Mouse (Mus musculus): ENCODE data around the gene C2cd3.
A peak's percentile ranks its signal among the peaks of the same experiment; 100 is the strongest.
"Not testable (repeated sequence)": the region's sequence is repeated elsewhere in the genome, so short reads cannot be mapped to it uniquely, and the experiment has no call there.

Gene C2cd3

DNA sequence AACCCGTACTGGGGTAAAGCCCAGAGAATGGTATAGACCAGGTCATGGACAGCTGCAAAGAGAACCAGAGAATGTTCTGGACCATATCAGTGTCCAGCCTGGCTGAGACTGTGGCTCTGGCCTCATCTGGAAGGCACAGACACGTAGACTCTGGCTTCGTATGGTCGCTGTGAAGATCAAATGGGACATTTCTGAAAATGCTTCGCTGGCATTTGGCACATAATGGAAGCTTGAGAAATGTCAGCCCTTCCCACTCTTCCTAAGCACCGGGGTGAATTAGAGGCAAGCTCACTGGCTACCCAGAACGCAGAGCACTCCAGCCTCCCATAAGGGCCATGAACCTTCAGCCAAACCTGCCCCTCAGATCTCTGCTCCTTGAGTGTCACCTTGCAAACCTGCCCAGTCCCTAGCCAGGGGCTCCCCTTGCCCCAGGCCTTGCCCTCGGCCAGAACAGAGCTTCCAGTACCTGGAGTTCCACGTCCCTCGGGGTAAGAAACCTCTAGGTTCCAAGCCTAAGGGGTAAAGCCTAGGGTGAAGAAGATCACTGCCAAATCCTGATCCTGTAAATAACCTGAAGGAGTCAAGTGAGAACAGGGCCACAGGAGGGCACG, 98.9 kb downstream of the C2cd3 start:
- DNase-seq (ENCODE audit: low spot score in 2 of 2), result no peak

DNA sequence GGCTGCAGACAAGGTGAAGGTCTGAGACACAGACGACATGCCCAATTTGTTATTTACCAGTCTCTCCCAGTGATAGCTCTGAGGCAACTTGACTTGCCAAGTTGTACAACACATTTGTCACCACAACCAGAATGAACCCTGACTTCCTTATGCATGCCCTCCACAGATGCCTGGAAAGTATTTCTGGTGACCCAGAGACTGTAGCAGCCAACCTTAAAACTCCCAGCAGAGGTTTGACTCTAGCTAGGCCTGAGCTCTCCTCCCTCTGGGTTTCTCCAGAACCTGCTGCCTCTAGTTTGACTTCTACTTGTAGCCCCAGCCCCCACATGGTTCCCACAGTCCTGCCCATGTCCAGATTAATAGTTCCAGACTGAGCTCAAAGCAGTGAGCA, 99.4 kb downstream of the C2cd3 start:
- DNase-seq (ENCODE audit: low spot score in 2 of 2), result no peak

DNA sequence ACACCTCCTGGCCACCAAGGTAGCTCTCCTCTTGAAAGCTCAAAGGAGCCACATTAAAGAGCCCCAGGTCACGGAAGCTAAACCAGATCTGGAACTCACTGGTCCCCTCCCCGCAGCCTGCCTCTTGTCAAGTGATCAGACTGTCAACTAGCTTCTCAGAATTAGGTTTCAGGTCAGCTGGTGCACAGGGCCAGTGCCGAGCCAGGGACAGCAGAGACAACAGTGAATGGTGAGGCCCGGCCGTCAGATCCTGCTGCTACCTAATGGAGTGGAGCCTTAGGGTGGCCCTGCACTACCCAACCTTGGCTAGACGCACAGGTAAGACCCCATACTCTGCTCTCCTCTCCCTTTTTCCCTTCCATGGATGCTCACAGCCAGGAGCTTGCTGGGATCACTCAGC, 100.7 kb downstream of the C2cd3 start, which contains the start of gene Ucp3:
Ucp3 (plus strand) TSS at position 214 of the 400 bp plus-strand sequence.
- no peak for DNase-seq (ENCODE audit: low spot score in 2 of 2)

DNA sequence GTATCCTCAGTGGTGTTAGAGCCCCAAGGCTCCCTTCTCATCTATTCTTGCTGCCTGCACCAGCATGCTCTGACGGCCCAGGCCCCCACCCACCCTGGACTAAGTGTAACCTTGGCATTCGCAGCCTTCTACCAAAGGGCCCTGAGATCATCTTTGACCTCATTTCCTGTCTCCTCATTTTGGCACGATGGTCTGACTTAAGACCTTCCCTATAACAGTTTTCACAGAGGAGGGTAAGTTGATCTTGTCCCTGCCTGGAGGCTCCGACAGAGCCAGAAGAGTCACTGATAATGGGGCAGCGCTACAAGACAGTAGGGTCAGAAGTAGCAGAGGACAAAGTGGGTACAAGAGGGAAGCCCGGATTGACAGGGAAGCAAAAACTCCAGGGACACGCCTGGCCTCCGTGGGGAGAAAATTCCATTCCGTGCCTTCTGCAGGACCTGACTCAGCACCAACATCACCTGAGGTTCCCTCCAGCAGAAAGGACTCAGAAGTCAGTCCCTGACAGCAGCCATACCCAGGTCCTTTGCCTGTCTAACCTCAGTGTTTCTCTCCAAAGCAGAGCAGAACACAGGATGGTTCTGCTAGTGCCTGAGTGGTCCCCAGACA, 101.9 kb downstream of the C2cd3 start:
- no peak for DNase-seq (ENCODE audit: low spot score in 2 of 2)

DNA sequence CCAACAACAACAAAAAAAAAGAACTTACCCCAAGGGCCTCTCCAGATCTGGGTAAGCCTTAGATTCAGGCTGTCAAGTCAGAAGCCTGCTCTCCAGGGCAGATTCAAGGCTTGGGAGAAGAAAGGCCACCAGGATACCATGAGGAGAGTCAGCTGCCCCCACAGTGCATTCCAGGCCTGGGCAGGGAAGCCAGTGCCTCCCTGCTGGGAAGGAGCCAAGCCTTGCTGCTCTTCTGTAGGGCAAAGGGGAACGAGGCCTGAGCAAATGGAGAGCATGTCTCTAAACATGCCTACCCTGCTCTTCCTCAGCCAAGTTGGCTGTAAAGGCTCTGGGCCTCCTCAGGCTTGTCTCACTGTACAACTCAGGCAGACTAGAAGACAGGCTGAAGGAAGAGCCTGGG, 102.6 kb downstream of the C2cd3 start:
- no peak for DNase-seq (ENCODE audit: low spot score in 2 of 2)

DNA sequence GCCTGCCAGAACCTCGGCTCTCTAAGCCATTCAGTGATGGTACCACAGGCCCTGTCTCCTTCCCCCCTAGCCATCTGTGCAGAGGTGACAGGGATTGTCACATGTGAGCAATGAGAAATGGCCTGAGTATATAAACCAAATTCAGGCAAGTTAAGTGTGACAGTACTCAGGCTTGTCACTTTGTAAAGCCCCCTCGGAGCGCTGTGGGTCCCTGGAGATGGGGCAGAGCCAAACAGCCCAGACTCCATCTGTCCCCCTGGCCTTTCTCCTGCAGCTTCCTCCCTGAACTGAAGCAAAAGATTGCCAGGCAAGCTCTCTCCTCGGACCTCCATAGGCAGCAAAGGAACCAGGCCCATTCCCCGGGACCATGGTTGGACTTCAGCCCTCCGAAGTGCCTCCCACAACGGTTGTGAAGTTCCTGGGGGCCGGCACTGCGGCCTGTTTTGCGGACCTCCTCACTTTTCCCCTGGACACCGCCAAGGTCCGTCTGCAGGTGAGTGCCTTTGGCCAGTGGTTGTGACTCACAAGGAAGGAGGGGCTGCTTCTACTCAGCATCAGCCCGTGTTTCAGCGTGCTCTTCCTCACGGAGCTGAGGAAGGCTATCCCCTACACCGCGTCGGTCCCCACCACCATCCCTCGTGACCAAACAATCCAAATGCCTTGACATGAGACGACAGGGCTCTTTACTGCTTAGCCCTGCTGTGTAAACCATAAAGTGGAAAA, 107.2 kb downstream of the C2cd3 start:
- DNase-seq (ENCODE audit: low spot score in 2 of 2), result peak in 1 of 2 experiments; percentile 47

DNA sequence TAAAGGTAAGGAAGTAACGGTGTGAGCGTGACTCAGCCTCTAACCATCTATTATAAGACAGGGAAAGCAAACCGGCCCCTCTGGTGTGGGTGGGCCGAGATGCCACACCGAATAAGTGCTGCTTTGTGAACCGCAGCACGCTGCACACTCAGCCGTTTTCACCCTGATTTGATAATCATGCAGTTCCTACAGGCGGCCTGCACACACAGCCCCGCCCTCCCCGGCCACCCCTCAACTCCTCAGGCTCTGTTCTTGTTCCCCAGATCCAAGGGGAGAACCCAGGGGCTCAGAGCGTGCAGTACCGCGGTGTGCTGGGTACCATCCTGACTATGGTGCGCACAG, 107.8 kb downstream of the C2cd3 start:
- DNase-seq (ENCODE audit: low spot score in 2 of 2), result no peak

DNA sequence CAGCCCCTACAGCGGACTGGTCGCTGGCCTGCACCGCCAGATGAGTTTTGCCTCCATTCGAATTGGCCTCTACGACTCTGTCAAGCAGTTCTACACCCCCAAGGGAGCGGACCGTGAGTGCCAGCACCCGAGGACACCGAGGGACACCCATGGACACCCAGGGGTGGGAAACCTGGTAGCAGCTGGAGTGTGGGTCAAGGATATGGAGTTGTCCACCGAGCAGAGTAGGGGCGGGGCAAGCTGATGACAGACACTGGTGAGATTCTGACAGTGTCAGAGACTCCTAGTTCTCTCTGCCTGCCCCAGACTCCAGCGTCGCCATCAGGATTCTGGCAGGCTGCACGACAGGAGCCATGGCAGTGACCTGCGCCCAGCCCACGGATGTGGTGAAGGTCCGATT, 108.1 kb downstream of the C2cd3 start:
- DNase-seq (ENCODE audit: low spot score in 2 of 2), result no peak

DNA sequence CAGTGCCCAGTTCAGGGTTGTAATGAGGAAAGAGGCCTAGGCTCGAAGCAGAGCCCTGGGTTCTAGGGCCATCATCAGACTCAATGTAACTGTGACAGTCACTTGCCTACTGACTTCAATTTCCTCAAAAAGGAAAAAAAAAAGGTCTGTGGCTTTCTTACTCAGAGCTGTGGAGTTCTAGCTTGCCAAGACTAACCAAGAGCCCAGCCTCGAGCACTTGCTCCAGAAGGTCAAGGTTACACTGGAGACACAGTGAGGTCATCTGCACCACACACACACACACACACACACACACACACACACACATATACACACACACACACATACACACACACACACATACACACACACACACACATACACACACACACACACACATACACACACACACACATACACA, 110.0 kb downstream of the C2cd3 start:
- not testable (repeated sequence) for DNase-seq (ENCODE audit: low spot score in 2 of 2)

DNA sequence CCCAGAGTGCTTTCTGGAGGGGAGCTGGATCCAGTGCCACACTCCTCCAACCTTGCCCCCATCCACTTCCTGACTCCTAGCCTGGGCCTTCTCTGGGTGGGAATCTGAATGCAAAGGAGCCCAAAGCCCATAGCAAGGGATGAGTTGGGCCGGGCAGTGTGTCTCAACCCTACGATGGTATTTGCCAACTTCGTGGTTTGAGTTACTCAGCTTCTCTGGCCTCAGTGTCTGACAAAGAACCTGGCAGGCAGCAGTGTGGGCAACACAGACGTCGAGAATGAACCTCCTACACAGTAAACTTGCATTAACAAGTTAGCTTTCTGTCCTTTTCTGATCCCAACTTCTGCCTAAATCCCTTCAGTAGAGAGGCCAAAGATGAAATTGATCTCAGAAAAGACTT, 112.5 kb downstream of the C2cd3 start:
- no peak for DNase-seq (ENCODE audit: low spot score in 2 of 2)

DNA sequence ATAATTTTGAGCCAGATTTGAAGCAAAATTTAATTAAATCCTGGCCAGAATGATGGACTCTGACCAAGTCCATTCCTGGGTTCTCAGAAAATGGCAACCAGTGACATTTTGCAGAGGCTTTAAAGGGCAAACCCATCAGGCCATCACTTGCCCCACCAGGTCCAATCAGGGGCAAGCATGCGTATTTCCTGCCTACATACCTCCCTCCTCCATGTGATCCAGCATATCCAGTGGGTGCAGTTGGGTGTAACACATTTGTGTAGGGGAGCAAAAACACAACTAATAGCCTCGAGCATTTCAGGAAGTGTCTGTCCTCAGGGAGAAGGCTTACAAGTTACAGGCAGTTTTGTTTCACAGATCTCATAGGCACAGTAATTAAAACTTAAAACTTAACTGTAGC, 115.3 kb downstream of the C2cd3 start:
- no peak for DNase-seq (ENCODE audit: low spot score in 2 of 2)

DNA sequence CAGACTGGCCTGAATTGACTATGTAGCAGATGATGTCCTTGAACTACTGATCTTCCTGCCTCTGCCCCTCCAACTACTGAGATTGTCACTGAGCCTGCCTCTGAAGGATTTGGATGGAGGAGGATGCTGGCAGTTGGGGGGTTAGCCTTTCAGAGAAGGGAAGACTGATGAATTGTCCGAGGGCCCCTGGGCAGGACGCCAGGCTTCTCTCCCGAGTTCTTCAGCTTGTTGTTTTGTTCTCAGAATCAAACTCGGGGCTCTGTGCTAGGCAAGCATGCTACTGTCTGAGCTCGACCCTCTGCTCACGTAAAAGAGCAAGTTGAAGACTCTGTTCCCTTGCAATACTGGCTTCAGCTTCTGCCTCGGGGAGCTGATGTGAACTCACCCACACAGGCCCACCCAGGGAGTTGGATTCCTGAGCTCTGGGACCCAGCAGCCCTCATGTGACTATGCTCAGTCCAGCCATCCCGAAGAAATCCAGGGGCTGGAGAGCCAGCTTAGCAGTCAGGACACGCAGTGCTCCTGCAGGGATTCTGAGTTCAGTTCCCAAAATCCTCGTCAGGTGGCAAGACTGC, 116.5 kb downstream of the C2cd3 start:
- peak in 1 of 2 experiments; percentile 47 for DNase-seq (ENCODE audit: low spot score in 2 of 2)

DNA sequence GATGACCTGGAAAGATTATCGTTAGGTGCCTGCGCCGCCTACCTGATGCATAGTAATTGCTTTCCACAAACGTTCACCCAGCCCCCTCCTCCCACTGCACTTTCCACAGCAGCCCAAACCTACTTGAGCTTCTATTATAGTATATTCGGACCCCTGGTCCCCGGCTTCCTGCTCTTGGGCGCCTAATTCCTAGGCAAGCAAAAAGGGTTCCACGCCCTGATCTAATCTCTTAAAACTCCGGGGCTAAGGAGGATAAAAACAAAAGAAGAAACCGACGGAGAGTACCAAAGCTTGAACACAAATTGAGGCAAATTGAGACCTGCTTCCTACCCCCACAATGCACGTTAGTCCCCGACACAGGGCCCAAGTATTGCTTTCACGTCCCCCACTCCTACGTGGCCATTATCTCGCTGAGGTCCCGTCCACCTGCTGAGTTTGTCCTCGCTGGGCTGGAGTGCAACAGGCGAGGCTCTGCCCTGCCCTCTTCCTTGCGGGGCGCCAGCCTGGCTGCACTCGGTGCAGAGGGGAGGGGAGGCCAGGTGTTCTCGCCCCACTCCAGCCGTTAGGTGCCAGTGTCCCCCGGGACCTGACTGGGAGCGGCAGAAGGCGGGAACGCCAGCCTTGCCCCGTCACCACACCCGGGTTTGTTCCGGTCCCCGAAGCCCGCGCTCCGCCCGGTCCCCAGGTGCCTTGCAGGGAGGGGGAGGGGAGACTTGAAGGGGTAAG, 120.5 kb downstream of the C2cd3 start:
- no peak for DNase-seq (ENCODE audit: low spot score in 2 of 2)

DNA sequence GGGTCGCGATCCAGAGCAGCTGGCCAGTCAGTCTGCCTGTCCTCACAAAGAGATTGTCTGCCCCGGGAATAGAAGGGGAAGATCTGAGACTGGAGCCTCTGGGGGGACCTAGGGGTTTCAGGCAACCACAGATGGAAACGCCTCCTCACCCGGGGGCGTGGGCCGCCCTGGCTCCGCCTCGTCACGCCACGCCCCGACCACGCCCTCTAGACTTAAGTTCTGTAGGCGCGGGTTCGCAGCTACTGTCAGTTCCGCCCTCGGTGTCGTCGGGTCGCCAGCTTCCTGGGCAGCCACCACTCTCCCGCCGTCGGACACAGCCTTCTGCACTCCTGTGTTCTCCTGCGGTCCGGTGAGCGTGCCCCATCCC, 121.1 kb downstream of the C2cd3 start, which contains the start of gene Ucp2:
Ucp2 (plus strand) TSS at position 221 of the 367 bp plus-strand sequence.
- peak; percentile 43 to 56 for DNase-seq (ENCODE audit: low spot score in 2 of 2)

DNA sequence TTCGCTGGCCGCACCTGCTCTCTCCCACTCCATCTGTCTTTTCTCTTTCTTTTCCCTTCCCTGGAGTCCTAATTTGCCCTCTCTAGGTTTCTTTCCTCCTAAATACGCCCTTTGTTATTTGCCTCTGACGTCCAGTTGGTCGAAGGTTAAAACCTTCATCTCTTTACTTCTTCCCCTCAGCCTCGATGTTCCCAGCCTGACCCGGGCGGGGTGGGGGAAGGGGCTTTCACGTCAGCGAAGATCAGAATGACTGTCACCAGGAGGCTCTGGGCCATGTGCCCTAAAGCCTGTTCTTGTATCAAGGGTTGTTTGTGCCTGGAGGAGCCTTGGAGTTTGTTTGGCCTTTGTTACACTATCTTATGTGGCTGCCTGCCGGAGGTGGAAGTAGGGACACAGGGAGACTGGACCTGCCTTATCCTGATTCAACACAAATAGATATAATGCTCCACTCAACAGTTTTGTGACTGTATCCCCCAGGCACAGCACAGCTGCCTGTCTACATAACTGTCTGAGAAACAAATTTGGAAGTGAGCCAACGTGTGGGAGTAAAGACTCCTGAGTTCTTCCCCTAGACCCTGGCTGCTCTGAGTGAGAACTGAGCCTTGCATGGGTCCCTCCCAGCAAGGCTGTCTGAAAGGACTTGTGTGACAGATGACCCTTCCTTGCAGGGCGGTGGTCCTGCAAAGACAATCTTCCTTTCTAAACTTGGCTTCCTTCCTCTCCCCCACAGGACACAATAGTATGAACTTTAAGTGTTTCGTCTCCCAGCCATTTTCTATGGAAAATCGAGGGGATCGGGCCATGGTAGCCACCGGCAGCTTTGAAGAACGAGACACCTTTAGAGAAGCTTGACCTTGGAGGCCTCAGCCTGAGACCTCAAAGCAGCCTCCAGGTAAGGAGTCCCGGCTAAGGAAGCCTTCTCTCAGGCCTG, 121.7 kb downstream of the C2cd3 start:
- no peak for DNase-seq (ENCODE audit: low spot score in 2 of 2)

DNA sequence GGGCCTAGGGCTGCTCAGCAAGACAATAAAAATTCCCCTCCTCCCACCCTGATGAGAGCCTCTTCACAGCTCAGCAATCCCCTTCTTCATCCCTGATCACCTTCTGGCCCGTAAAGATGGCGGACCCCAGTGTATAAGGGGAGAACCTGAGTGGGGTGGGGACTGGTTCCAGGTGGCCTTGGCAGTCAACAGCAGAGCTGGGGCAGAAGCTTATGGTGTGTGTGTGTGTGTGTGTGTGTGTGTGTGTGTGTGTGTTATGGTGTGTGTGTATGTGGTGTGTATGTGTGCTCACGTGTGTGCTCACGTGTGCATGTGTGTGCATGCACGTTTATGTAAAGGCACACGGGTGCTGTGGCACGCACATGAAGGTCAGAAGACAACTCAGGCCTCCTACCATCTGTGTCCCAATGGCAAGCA, 122.4 kb downstream of the C2cd3 start:
- DNase-seq (ENCODE audit: low spot score in 2 of 2), result no peak

DNA sequence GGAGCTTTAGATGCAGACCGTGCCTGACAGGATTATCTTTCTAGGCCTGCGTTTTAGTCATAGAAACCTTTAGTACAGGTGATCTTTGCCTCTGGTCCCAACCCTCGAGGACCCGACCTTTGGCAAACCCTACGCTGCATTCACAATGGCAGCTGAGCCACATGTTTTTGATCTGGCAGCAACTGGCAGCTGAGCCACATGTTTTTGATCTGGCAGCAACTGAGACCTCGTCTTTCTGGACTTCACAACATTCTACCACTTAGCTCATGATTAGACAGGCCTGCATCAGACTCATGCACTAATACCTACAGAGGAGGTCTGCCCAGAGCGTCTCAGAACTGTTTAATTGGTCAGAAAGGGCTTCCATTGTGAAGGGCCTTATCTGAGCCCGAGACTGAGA, 123.0 kb downstream of the C2cd3 start:
- no peak for DNase-seq (ENCODE audit: low spot score in 2 of 2)

DNA sequence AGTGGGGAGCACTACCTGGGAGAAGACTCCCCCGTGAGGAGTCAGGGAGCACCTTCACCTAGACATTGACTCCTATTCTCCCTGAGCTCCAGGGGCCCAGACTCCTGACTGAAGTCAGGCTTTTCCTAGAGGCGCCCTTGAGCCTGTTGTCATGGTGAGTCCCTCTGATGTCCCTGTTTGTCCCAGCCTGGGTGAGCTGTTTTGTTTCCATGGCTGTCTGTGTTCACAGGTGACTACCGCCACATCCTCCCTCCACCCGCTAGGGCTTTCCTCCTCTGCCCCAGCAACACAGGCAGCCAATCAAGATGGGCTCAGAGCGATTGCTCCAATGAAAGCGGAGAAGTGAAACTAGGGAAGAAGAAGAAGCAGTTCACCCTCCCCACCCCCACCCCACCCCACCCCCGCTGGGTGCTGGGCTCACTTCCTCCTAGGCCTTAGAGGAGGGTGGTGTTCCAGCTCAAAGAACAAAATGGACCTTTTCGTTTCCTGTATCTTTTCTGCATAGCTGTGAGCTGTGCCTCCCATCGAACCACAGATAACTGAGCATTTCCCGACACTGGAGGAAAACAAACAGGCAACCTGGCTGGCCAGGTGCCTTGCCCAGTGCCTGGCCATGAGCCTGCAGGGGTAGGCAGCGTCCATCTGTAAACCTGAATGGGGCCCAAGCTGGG, 123.7 kb downstream of the C2cd3 start:
- peak in 1 of 2 experiments; percentile 56 for DNase-seq (ENCODE audit: low spot score in 2 of 2)

DNA sequence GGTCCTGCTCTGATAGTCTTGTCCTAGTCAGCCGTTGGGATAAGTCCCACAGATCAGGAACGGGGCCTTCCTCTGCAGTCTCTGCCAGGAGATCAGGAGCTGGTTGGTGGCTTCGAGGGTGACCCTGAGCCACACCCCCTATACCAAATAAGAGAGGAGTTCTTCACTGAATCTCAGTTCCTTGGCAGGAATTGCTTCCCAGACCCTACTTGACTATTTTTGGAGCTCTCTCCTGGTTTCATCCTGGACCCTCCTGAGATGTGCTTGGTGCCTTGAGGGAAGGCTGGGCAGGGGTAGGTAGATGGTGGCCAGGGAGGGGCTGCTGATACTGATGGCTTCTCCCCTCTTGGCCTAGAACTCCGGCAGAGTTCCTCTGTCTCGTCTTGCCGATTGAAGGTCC, 124.3 kb downstream of the C2cd3 start:
- DNase-seq (ENCODE audit: low spot score in 2 of 2), result no peak

DNA sequence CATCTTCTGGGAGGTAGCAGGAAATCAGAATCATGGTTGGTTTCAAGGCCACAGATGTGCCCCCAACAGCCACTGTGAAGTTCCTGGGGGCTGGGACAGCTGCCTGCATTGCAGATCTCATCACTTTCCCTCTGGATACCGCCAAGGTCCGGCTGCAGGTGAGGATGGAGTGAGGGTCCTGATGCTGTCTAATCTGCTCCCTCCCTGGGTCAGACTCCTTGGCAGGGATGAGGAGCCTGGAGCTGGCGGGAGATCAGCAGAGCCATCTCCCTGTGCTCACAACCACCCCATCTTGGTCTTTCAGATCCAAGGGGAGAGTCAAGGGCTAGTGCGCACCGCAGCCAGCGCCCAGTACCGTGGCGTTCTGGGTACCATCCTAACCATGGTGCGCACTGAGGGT, 124.8 kb downstream of the C2cd3 start:
- no peak for DNase-seq (ENCODE audit: low spot score in 2 of 2)

DNA sequence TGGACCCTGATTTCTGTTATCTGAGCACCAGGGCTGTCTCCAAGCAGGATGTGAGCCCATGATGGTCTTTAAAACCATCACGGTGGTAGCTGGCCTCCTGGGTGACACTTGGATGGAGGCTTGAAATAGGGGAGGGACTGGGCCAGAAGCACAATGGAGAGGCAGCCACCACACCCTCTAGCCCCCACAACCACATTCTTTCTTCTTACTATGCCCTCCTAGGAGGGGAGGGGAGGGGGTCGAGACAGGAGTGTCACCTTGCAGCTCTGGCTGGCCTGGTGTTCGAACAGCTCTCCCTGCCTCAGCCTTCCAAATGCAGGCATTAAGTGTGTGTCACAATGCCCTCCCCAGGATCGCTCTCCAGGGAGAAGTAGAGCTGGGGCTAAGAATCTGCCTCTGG, 125.4 kb downstream of the C2cd3 start:
- no peak for DNase-seq (ENCODE audit: low spot score in 2 of 2)

Measured in cerebellum, postnatal 4 days (tissue).